8 mouse cellular contexts compared by ENCODE assay signal in genomic region chr7:127992488-127993340, GRCm38 (mm10). TPM values are rescaled to one million over a fixed set of nuclear protein-coding genes. Genes with fewer than 3 reads are reported as not detected.
DNase-seq lines count a peak whose midpoint lies in the region; ATAC-seq and TF ChIP-seq lines count a peak whose summit lies in the region.

No protein-coding gene starts in this region.

- no peak for DNase-seq in left cerebral cortex, adult 2 months (ENCODE audit: extremely low spot score in 1 of 2, low spot score in 2 of 2)
- no peak for DNase-seq in left cerebral cortex, adult 9 months (ENCODE audit: low spot score in 2 of 2)
- DNase-seq in left cerebral cortex, postnatal 36 days (ENCODE audit: low spot score in 2 of 2) = no peak
- no peak for DNase-seq in ovary, postnatal 14 days (ENCODE audit: low spot score)
- no peak for DNase-seq in gastrocnemius, postnatal 14 days

- no peaks in the 10 kb centered on the region for H3K27me3 ChIP-seq in embryonic facial prominence, embryonic 13.5 days
- no peaks in the 10 kb centered on the region for H3K27me3 ChIP-seq in intestine, postnatal 0 days (replicated peaks; ENCODE audit: control insufficient read depth, insufficient read depth, low read length)
- no peaks in the 10 kb centered on the region for H3K27me3 ChIP-seq in neural tube, embryonic 14.5 days (ENCODE audit: control insufficient read depth, insufficient read depth, low read length)

- peaks cover 23% of the 10 kb centered on the region for H3K4me1 ChIP-seq in embryonic facial prominence, embryonic 13.5 days
- H3K4me1 ChIP-seq in intestine, postnatal 0 days (replicated peaks; ENCODE audit: control insufficient read depth, insufficient read depth, low read length) = no peaks in the 10 kb centered on the region
- H3K4me1 ChIP-seq in neural tube, embryonic 14.5 days (ENCODE audit: control insufficient read depth, insufficient read depth, low read length) = no peaks in the 10 kb centered on the region

- peak overlapping the region; percentile 26; the same call in 1 of the 2 replicates for H3K4me3 ChIP-seq in left cerebral cortex, adult 2 months
- peak overlapping the region; percentile 39 for H3K4me3 ChIP-seq in embryonic facial prominence, embryonic 13.5 days
- peak overlapping the region; percentile 31 for H3K4me3 ChIP-seq in intestine, postnatal 0 days (ENCODE audit: low read depth, low read length)
- no peak overlapping the region for H3K4me3 ChIP-seq in neural tube, embryonic 14.5 days (ENCODE audit: low read depth, low read length)

- 0 out of 2 replicates have a peak, but pooled peaks have one; percentile 1 for ATAC-seq in embryonic facial prominence, embryonic 13.5 days (ENCODE audit: insufficient number of reproducible peaks, insufficient read depth, low FRiP score, low TSS enrichment, low read depth)
- ATAC-seq in intestine, postnatal 0 days = peak; percentile 74
- no peak; the same call in 1 of the 2 replicates for ATAC-seq in neural tube, embryonic 14.5 days (ENCODE audit: low read depth)

- 38% methylated on average over 5 of the region's 5 CpGs for WGBS in embryonic facial prominence, embryonic 13.5 days
- WGBS in intestine, postnatal 0 days = 15% methylated on average over 5 of the region's 5 CpGs
- WGBS in neural tube, embryonic 14.5 days = 51% methylated on average over 5 of the region's 5 CpGs

- no peaks in the 10 kb centered on the region for H3K9me3 ChIP-seq in embryonic facial prominence, embryonic 13.5 days
- H3K9me3 ChIP-seq in intestine, postnatal 0 days (ENCODE audit: control insufficient read depth) = no peaks in the 10 kb centered on the region
- H3K9me3 ChIP-seq in neural tube, embryonic 14.5 days (ENCODE audit: control insufficient read depth, low read length) = no peaks in the 10 kb centered on the region

- intact Hi-C loops in left cerebral cortex, adult 2 months (cut with DNase I) = loop anchor here (2.0 kb wide), 1 partner anchor 216 kb away; no protein-coding TSS in a partner anchor
- intact Hi-C loops in left cerebral cortex, postnatal 36 days (cut with DNase I) = no loop called here
- intact Hi-C loops in gastrocnemius, postnatal 14 days (cut with DNase I; ENCODE audit: low total_unique reads) = no loop called here

- H3K9ac ChIP-seq in embryonic facial prominence, embryonic 13.5 days = peak overlapping the region; percentile 70; the same call in 1 of the 2 replicates
- H3K9ac ChIP-seq in intestine, postnatal 0 days (ENCODE audit: low read depth, low read length) = peak overlapping the region; percentile 42
- no peak overlapping the region for H3K9ac ChIP-seq in neural tube, embryonic 14.5 days (replicated peaks; ENCODE audit: low read depth, low read length)

- TF ChIP-seq CTCF in left cerebral cortex, adult 2 months (IDR thresholded peaks at IDR 0.05) = no peak
- TF ChIP-seq CTCF in intestine, postnatal 0 days (IDR thresholded peaks at IDR 0.05; ENCODE audit: low read depth) = no peak

- peak overlapping the region; percentile 65 for H3K4me2 ChIP-seq in embryonic facial prominence, embryonic 13.5 days
- peak overlapping the region; percentile 59 for H3K4me2 ChIP-seq in intestine, postnatal 0 days (replicated peaks; ENCODE audit: low read depth)
- H3K4me2 ChIP-seq in neural tube, embryonic 14.5 days (ENCODE audit: low read depth, low read length) = peak overlapping the region; percentile 23; the same call in 1 of the 2 replicates

- H3K36me3 ChIP-seq in embryonic facial prominence, embryonic 13.5 days = peaks cover 38% of the 10 kb centered on the region
- H3K36me3 ChIP-seq in intestine, postnatal 0 days (ENCODE audit: control insufficient read depth, insufficient read depth) = peaks cover 25% of the 10 kb centered on the region
- peaks cover 13% of the 10 kb centered on the region; the same call in 1 of the 2 replicates for H3K36me3 ChIP-seq in neural tube, embryonic 14.5 days (ENCODE audit: control insufficient read depth, insufficient read depth, low read length)

- H3K27ac ChIP-seq in left cerebral cortex, adult 2 months = no peak overlapping the region
- 0 out of 2 replicates have a peak overlapping the region, but pooled peaks have one; percentile 80 for H3K27ac ChIP-seq in embryonic facial prominence, embryonic 13.5 days
- peak overlapping the region; percentile 87 for H3K27ac ChIP-seq in intestine, postnatal 0 days (ENCODE audit: low read depth, low read length)
- no peak overlapping the region for H3K27ac ChIP-seq in neural tube, embryonic 14.5 days (ENCODE audit: low read depth, low read length)

RNA-seq across cellular contexts. Expression of gene Pycard, which starts 1.0 kb away (rescaled TPM):
- total RNA-seq in left cerebral cortex, adult 2 months (2021) = 1 to 10 TPM; 1.5 to 3.7 TPM
- 34.3 and 39.2 TPM in 2 replicates for polyA plus RNA-seq in embryonic facial prominence, embryonic 13.5 days (2015; fragmentation: Nextera tagmentation; extraction: Ambion mirVana)
- 537 and 545 TPM in 2 replicates for polyA plus RNA-seq in intestine, postnatal 0 days (2015; fragmentation: Nextera tagmentation; extraction: Ambion mirVana)
- polyA plus RNA-seq in neural tube, embryonic 14.5 days (2014; fragmentation: Nextera tagmentation; extraction: Ambion mirVana) = 4.6 and 6.1 TPM in 2 replicates
- total RNA-seq in left cerebral cortex, postnatal 36 days (2021) = 1 to 10 TPM in 1 of 2 experiments, under 1 TPM in 1; 0.79 to 1.8 TPM
- total RNA-seq in gastrocnemius, postnatal 14 days (2021) = 1 to 10 TPM; 1.8 to 1.9 TPM

RNA-seq across cellular contexts. Expression of gene Trim72, which starts 11.0 kb away (rescaled TPM):
- 1 to 10 TPM; 1.0 to 1.1 TPM for total RNA-seq in left cerebral cortex, adult 2 months (2021)
- 0.18 TPM in 1 of 2 replicates, not detected in the other for polyA plus RNA-seq in embryonic facial prominence, embryonic 13.5 days (2015; fragmentation: Nextera tagmentation; extraction: Ambion mirVana)
- 0.29 and 0.47 TPM in 2 replicates for polyA plus RNA-seq in intestine, postnatal 0 days (2015; fragmentation: Nextera tagmentation; extraction: Ambion mirVana)
- polyA plus RNA-seq in neural tube, embryonic 14.5 days (2014; fragmentation: Nextera tagmentation; extraction: Ambion mirVana) = not detected in 2 replicates
- total RNA-seq in left cerebral cortex, postnatal 36 days (2021) = under 1 TPM; 0.96 to 0.97 TPM
- 100 to 1,000 TPM; 246 TPM for total RNA-seq in gastrocnemius, postnatal 14 days (2021)

RNA-seq across cellular contexts. Expression of gene Fus, which starts 25.5 kb away (rescaled TPM):
- total RNA-seq in left cerebral cortex, adult 2 months (2021) = 100 to 1,000 TPM; 299 to 305 TPM
- 540 and 577 TPM in 2 replicates for polyA plus RNA-seq in embryonic facial prominence, embryonic 13.5 days (2015; fragmentation: Nextera tagmentation; extraction: Ambion mirVana)
- polyA plus RNA-seq in intestine, postnatal 0 days (2015; fragmentation: Nextera tagmentation; extraction: Ambion mirVana) = 120 and 132 TPM in 2 replicates
- polyA plus RNA-seq in neural tube, embryonic 14.5 days (2014; fragmentation: Nextera tagmentation; extraction: Ambion mirVana) = 47.6 and 52.2 TPM in 2 replicates
- total RNA-seq in left cerebral cortex, postnatal 36 days (2021) = 100 to 1,000 TPM; 259 to 349 TPM
- 100 to 1,000 TPM; 111 to 123 TPM for total RNA-seq in gastrocnemius, postnatal 14 days (2021)

RNA-seq across cellular contexts. Expression of gene Prss36, which starts 46.2 kb away (rescaled TPM):
- 1 to 10 TPM; 8.5 to 9.8 TPM for total RNA-seq in left cerebral cortex, adult 2 months (2021)
- 10.5 and 10.6 TPM in 2 replicates for polyA plus RNA-seq in embryonic facial prominence, embryonic 13.5 days (2015; fragmentation: Nextera tagmentation; extraction: Ambion mirVana)
- 6.3 and 6.6 TPM in 2 replicates for polyA plus RNA-seq in intestine, postnatal 0 days (2015; fragmentation: Nextera tagmentation; extraction: Ambion mirVana)
- polyA plus RNA-seq in neural tube, embryonic 14.5 days (2014; fragmentation: Nextera tagmentation; extraction: Ambion mirVana) = 14.4 and 14.8 TPM in 2 replicates
- 10 to 100 TPM in 1 of 2 experiments, 1 to 10 TPM in 1; 8.2 to 10.2 TPM for total RNA-seq in left cerebral cortex, postnatal 36 days (2021)
- total RNA-seq in gastrocnemius, postnatal 14 days (2021) = 1 to 10 TPM; 6.5 to 8.2 TPM

Comparison
In these comparisons a context has a peak if more than half of its experiments do, and no peak if none do; other contexts are left out.
1. H3K27ac ChIP-seq: peak in embryonic facial prominence, embryonic 13.5 days (single experiment) and intestine, postnatal 0 days (single experiment); none in left cerebral cortex, adult 2 months (single experiment) and neural tube, embryonic 14.5 days (single experiment).
2. RNA of gene Trim72, which starts 11.0 kb away (total RNA-seq): 246 TPM in gastrocnemius, postnatal 14 days; 1.0 to 1.1 TPM in left cerebral cortex, adult 2 months and 0.96 to 0.97 TPM in left cerebral cortex, postnatal 36 days; every median in the first group is over 100 times any median in the second.
3. Peak in every context shown above with its lines, with median percentiles within 50 percentile points of each other: H3K4me2 ChIP-seq.